Mouse (Mus musculus) bone marrow, adult 2 months (tissue): ENCODE data around the gene Carmil3.

Experiments used
- CTCF ChIP-seq: fragments of 200-500 bp; IDR thresholded peaks from 2 replicates; pipeline ENCODE4 v1.5.1; 2011; ENCODE audit warnings: low read length, control low read depth; ENCODE audit not compliant: control insufficient read depth, insufficient read depth
- POLR2A ChIP-seq: fragments of 200-500 bp; IDR thresholded peaks from 2 replicates; pipeline ENCODE4 v1.6.1; 2011; ENCODE audit warnings: low read depth, mild to moderate bottlenecking, control low read depth, low read length, borderline replicate concordance; ENCODE audit not compliant: control insufficient read depth

DNA sequence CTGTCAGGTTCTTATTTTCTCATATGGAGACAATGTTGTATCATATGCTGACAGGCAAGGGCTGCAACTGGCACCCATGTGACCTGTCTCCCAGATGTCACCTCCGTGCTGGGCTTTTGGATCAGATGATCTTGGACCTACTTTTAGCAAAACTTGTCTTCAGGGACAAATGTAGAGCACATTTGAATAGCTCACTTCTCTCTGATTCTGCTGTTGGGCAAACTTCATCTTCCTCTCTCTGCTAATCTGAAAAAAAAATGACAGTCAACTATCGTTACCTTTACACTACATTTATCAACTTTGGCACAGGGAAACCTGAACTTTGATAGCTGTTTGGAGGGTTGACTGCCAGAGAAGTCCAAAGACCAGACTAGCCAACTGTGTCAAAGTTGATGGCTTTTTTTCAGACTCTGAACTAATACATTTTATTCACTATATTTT is 22.1 kb upstream of the Carmil3 start:
- no peak for TF ChIP-seq CTCF
- no peak for TF ChIP-seq POLR2A
